Comparison of ENCODE assay signal across 18 mouse cellular contexts in genomic region chr4:136730501-136730900, GRCm38 (mm10).
DNase-seq lines count a peak whose midpoint lies in the region; ATAC-seq and TF ChIP-seq lines count a peak whose summit lies in the region.
"Had no signal": no experiment of that assay in that cellular context is flagged by ENCODE, and none has a peak within 500 bp of the region (broad histone marks: within the 10 kb centered on the region; RNA-seq: fewer than 3 reads in every experiment).

No protein-coding gene starts in this region.

- peaks cover 56% of the 10 kb centered on the region for H3K4me1 ChIP-seq in midbrain, embryonic 15.5 days
- peaks cover 4% of the 10 kb centered on the region; the same call in 1 of the 2 replicates for H3K4me1 ChIP-seq in midbrain, postnatal 0 days (ENCODE audit: insufficient read depth, low read length)
- peaks cover 16% of the 10 kb centered on the region for H3K4me1 ChIP-seq in heart, postnatal 0 days (ENCODE audit: control insufficient read depth, insufficient read depth)
- H3K4me1 ChIP-seq in stomach, postnatal 0 days (replicated peaks; ENCODE audit: control insufficient read depth, insufficient read depth), result peaks cover 8% of the 10 kb centered on the region; the same call in 1 of the 2 replicates

- H3K4me3 ChIP-seq in midbrain, embryonic 15.5 days, result no peak overlapping the region
- H3K4me3 ChIP-seq in midbrain, postnatal 0 days (ENCODE audit: low read depth, low read length), result no peak overlapping the region
- H3K4me3 ChIP-seq in heart, postnatal 0 days (ENCODE audit: low read depth, low read length), result no peak overlapping the region
- H3K4me3 ChIP-seq in stomach, postnatal 0 days (ENCODE audit: low read depth, low read length), result no peak overlapping the region
- H3K4me3 ChIP-seq: hindbrain, embryonic 15.5 days; midbrain, embryonic 12.5 days had no signal

- no peak overlapping the region for H3K4me2 ChIP-seq in midbrain, embryonic 15.5 days
- H3K4me2 ChIP-seq in midbrain, postnatal 0 days (ENCODE audit: low read depth, low read length, poor library complexity, severe bottlenecking), result no peak overlapping the region
- no peak overlapping the region for H3K4me2 ChIP-seq in heart, postnatal 0 days (ENCODE audit: low read depth, low read length)
- no peak overlapping the region for H3K4me2 ChIP-seq in stomach, postnatal 0 days (replicated peaks; ENCODE audit: low read depth)
- H3K4me2 ChIP-seq: hindbrain, embryonic 15.5 days; midbrain, embryonic 12.5 days had no signal

- TF ChIP-seq EP300 in heart, postnatal 0 days (IDR thresholded peaks at IDR 0.05; ENCODE audit: low read depth), result no peak
- no peak for TF ChIP-seq EP300 in stomach, postnatal 0 days (optimal IDR thresholded peaks at IDR 0.05)

- H3K27ac ChIP-seq in midbrain, embryonic 15.5 days, result 0 out of 2 replicates have a peak overlapping the region, but pooled peaks have one; percentile 57
- no peak overlapping the region for H3K27ac ChIP-seq in midbrain, postnatal 0 days (ENCODE audit: low read depth, low read length)
- no peak overlapping the region for H3K27ac ChIP-seq in heart, postnatal 0 days (ENCODE audit: low read depth)
- peak overlapping the region; percentile 18; the same call in 1 of the 2 replicates for H3K27ac ChIP-seq in stomach, postnatal 0 days (replicated peaks)
- H3K27ac ChIP-seq: hindbrain, embryonic 15.5 days; midbrain, embryonic 12.5 days had no signal

- no peak for TF ChIP-seq POLR2A in brain, embryonic 14.5 days (IDR thresholded peaks at IDR 0.05; ENCODE audit: borderline replicate concordance, extremely low read depth, insufficient read depth, insufficient read length, poor library complexity, severe bottlenecking)

- 81% methylated on average over 9 of the region's 9 CpGs for WGBS in midbrain, embryonic 15.5 days
- 89% methylated on average over 9 of the region's 9 CpGs for WGBS in midbrain, postnatal 0 days
- 56% methylated on average over 9 of the region's 9 CpGs for WGBS in heart, postnatal 0 days
- WGBS in stomach, postnatal 0 days, result 63% methylated on average over 9 of the region's 9 CpGs

- H3K36me3 ChIP-seq in midbrain, embryonic 15.5 days (replicated peaks), result no peaks in the 10 kb centered on the region
- no peaks in the 10 kb centered on the region for H3K36me3 ChIP-seq in midbrain, postnatal 0 days (ENCODE audit: insufficient read depth, low read length)
- no peaks in the 10 kb centered on the region for H3K36me3 ChIP-seq in heart, postnatal 0 days (replicated peaks; ENCODE audit: control insufficient read depth, insufficient read depth, low read length)
- H3K36me3 ChIP-seq in stomach, postnatal 0 days (ENCODE audit: control insufficient read depth, insufficient read depth, low read length), result no peaks in the 10 kb centered on the region
- H3K36me3 ChIP-seq: hindbrain, embryonic 15.5 days had no signal

- no peak for DNase-seq in midbrain, postnatal 0 days (ENCODE audit: low spot score)
- peak; percentile 31 for DNase-seq in brain, embryonic 14.5 days (ENCODE audit: low read depth)
- no peak for DNase-seq in heart, postnatal 0 days (ENCODE audit: low spot score)
- peak; percentile 25 for DNase-seq in stomach, postnatal 0 days (ENCODE audit: low spot score)
- DNase-seq in kidney, adult 11 months, result no peak
- DNase-seq: gastrocnemius, postnatal 36 days; kidney, adult 9 months; layer of hippocampus, postnatal 36 days; lung, adult 18-20 months; lung, postnatal 4 days; retina, postnatal 1 day had no signal

- H3K27me3 ChIP-seq in midbrain, embryonic 15.5 days (replicated peaks), result no peaks in the 10 kb centered on the region
- H3K27me3 ChIP-seq in midbrain, postnatal 0 days (ENCODE audit: insufficient read depth, low read length), result no peaks in the 10 kb centered on the region
- H3K27me3 ChIP-seq in heart, postnatal 0 days (ENCODE audit: control insufficient read depth, insufficient read depth, low read length), result 0 out of 2 replicates have a peak, but pooled peaks cover 4% of the 10 kb centered on the region
- no peaks in the 10 kb centered on the region for H3K27me3 ChIP-seq in stomach, postnatal 0 days (ENCODE audit: control insufficient read depth, insufficient read depth, low read length)
- H3K27me3 ChIP-seq: hindbrain, embryonic 15.5 days; midbrain, embryonic 12.5 days had no signal

- no peaks in the 10 kb centered on the region for H3K9me3 ChIP-seq in midbrain, embryonic 15.5 days
- H3K9me3 ChIP-seq in midbrain, postnatal 0 days (ENCODE audit: low read length), result no peaks in the 10 kb centered on the region
- no peaks in the 10 kb centered on the region for H3K9me3 ChIP-seq in heart, postnatal 0 days (replicated peaks; ENCODE audit: control insufficient read depth, low read length)
- no peaks in the 10 kb centered on the region for H3K9me3 ChIP-seq in stomach, postnatal 0 days (ENCODE audit: control insufficient read depth, low read length)
- H3K9me3 ChIP-seq: hindbrain, embryonic 15.5 days; midbrain, embryonic 12.5 days had no signal

- ATAC-seq in midbrain, embryonic 15.5 days (replicated peaks), result no peak
- ATAC-seq in midbrain, postnatal 0 days (ENCODE audit: low FRiP score), result no peak
- ATAC-seq in heart, postnatal 0 days (ENCODE audit: insufficient read depth, low read depth), result peak; percentile 51; the same call in 1 of the 2 replicates
- ATAC-seq in stomach, postnatal 0 days (ENCODE audit: low FRiP score, low TSS enrichment), result no peak
- no peak for ATAC-seq in erythroblast, adult 5-6 weeks (replicated peaks; ENCODE audit: low FRiP score, poor library complexity, severe bottlenecking)
- ATAC-seq: activated CD4-positive, CD25-positive, alpha-beta regulatory T cell, adult 4 months; CD4-positive, CD25-positive, alpha-beta regulatory T cell, adult 4 months; forebrain, embryonic 14.5 days had no signal

- TF ChIP-seq CTCF in midbrain, postnatal 0 days (IDR thresholded peaks at IDR 0.05), result no peak
- no peak for TF ChIP-seq CTCF in brain, embryonic 14.5 days (IDR thresholded peaks at IDR 0.05; ENCODE audit: borderline replicate concordance, extremely low read depth, insufficient read depth, insufficient read length)
- TF ChIP-seq CTCF in heart, postnatal 0 days (IDR thresholded peaks at IDR 0.05; ENCODE audit: low read depth), result peak; percentile 12; the same call in 1 of the 2 replicates
- no peak for TF ChIP-seq CTCF in stomach, postnatal 0 days (IDR thresholded peaks at IDR 0.05; ENCODE audit: low read depth)

- H3K9ac ChIP-seq in midbrain, embryonic 15.5 days, result no peak overlapping the region
- H3K9ac ChIP-seq in midbrain, postnatal 0 days (replicated peaks; ENCODE audit: low read length, poor library complexity, severe bottlenecking), result no peak overlapping the region
- no peak overlapping the region for H3K9ac ChIP-seq in heart, postnatal 0 days (replicated peaks; ENCODE audit: low read depth, low read length)
- no peak overlapping the region for H3K9ac ChIP-seq in stomach, postnatal 0 days (ENCODE audit: low read length)
- H3K9ac ChIP-seq: hindbrain, embryonic 15.5 days; midbrain, embryonic 12.5 days had no signal

Comparison
In these comparisons a context has a peak if more than half of its experiments do, and no peak if none do; other contexts are left out.
1. H3K27ac ChIP-seq: peak in midbrain, embryonic 15.5 days (single experiment) and stomach, postnatal 0 days (single experiment); none in midbrain, postnatal 0 days (single experiment) and heart, postnatal 0 days (single experiment).
2. DNase-seq: peak in brain, embryonic 14.5 days (single experiment) and stomach, postnatal 0 days (single experiment); none in midbrain, postnatal 0 days (single experiment), heart, postnatal 0 days (single experiment) and kidney, adult 11 months (single experiment).